Mouse (Mus musculus): Measurements from ENCODE around the gene Olfr1170. TPM values are rescaled to one million over a fixed set of nuclear protein-coding genes. Genes with fewer than 3 reads are reported as not detected.

Olfr1170 gene
- polyA plus RNA-seq (2017; shearing (Covaris generic)), result not detected

DNA sequence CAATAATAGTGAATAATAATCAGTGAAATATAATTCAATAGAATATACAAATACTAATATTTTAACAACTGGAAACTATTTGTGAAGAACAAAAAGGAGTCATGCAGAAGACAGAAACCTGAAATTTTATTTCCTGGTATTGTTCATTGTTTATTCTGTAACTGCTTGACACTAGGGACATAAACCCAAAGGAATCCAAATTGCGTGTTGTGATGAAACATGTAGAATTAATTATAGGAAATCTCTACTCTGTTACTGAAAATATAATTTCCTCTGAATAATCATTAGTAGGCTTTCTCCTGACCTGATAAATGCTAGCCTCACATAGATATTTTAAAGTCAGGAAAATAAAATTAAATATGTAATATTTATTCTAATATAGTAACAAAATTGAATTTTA is at the start of gene Olfr1170:
Olfr1170 (minus strand) TSS at position 101 of the 400 bp plus-strand sequence.

DNA sequence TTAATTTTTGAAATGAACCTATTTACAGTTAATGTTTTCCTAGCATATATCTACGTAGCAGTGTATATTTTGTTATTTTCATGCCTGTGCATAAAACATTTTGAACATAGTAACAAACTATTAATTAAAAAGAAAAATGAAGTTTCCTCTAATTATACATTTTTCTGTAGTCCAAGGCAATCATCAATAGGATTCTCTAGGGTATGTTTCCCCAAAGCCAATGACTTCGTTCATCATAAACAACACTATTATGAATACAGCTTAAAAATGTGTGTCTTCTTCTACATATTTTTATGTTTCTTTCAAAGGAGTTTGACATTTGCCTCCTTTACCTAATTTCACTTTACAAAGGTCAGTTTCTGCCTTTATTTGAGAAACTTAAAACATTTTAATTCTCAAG is 46.6 kb downstream of the Olfr1170 start, which contains the start of gene Olfr1168:
Olfr1168 (plus strand) TSS at position 301 of the 400 bp plus-strand sequence.

Other genes starting within 250 kb of the Olfr1170 start
- gene Olfr1158, start 238.2 kb downstream of the Olfr1170 start, polyA plus RNA-seq (2017; shearing (Covaris generic)), result not detected
- gene Olfr1160, start 220.1 kb downstream of the Olfr1170 start, polyA plus RNA-seq (2017; shearing (Covaris generic)), result 0.05 TPM
- not detected for gene Olfr1161, start 205.6 kb downstream of the Olfr1170 start, polyA plus RNA-seq (2017; shearing (Covaris generic))
- not detected for gene Olfr73, start 190.6 kb downstream of the Olfr1170 start, polyA plus RNA-seq (2017; shearing (Covaris generic))
- not detected for gene Olfr1162, start 177.2 kb downstream of the Olfr1170 start, polyA plus RNA-seq (2017; shearing (Covaris generic))
- gene Olfr1163, start 156.5 kb downstream of the Olfr1170 start, polyA plus RNA-seq (2017; shearing (Covaris generic)), result not detected
- gene Olfr1164, start 134.4 kb downstream of the Olfr1170 start, polyA plus RNA-seq (2017; shearing (Covaris generic)), result not detected
- not detected for gene Olfr1166, start 100.1 kb downstream of the Olfr1170 start, polyA plus RNA-seq (2017; shearing (Covaris generic))
- gene Olfr1167, start 73.1 kb downstream of the Olfr1170 start, polyA plus RNA-seq (2017; shearing (Covaris generic)), result 0.10 TPM
- not detected for gene Olfr1168, start 46.5 kb downstream of the Olfr1170 start, polyA plus RNA-seq (2017; shearing (Covaris generic))
- 0.11 TPM for gene Olfr1173, start 51.5 kb upstream of the Olfr1170 start, polyA plus RNA-seq (2017; shearing (Covaris generic))
- not detected for gene Olfr1174-ps, start 86.8 kb upstream of the Olfr1170 start, polyA plus RNA-seq (2017; shearing (Covaris generic))
- gene Olfr1175-ps, start 98.9 kb upstream of the Olfr1170 start, polyA plus RNA-seq (2017; shearing (Covaris generic)), result not detected
- gene Olfr1176, start 108.4 kb upstream of the Olfr1170 start, polyA plus RNA-seq (2017; shearing (Covaris generic)), result not detected
- not detected for gene Olfr1177-ps, start 118.2 kb upstream of the Olfr1170 start, polyA plus RNA-seq (2017; shearing (Covaris generic))
- not detected for gene Olfr1178, start 158.7 kb upstream of the Olfr1170 start, polyA plus RNA-seq (2017; shearing (Covaris generic))
- gene Olfr1179, start 178.1 kb upstream of the Olfr1170 start, polyA plus RNA-seq (2017; shearing (Covaris generic)), result not detected
- gene Olfr1180, start 190.8 kb upstream of the Olfr1170 start, polyA plus RNA-seq (2017; shearing (Covaris generic)), result not detected
- gene Olfr1181, start 197.8 kb upstream of the Olfr1170 start, polyA plus RNA-seq (2017; shearing (Covaris generic)), result not detected
- gene Gm13757, start 220.8 kb upstream of the Olfr1170 start, polyA plus RNA-seq (2017; shearing (Covaris generic)), result not detected
- 0.26 TPM for gene Olfr1183, start 226.5 kb upstream of the Olfr1170 start, polyA plus RNA-seq (2017; shearing (Covaris generic))